Mouse (Mus musculus): ENCODE data around the gene Hat1. TPM values are rescaled to one million over a fixed set of nuclear protein-coding genes. Genes with fewer than 3 reads are reported as not detected.

Gene Hat1
- polyA plus RNA-seq, 1 experiment from 2014 or later, result 89.4 TPM

GRCm38 (mm10) chr2:71475311-71475710, 86.6 kb downstream of the Hat1 start:
- Histone ChIP-seq H3K4me2 (replicated peaks) (no peak overlapping the region), H3K27me3 (replicated peaks) (no peaks in the 10 kb centered on the region), H3K4me1 (peaks cover 6% of the 10 kb centered on the region), H3K9ac (no peak overlapping the region), H3K9me3 (no peaks in the 10 kb centered on the region), H3K36me3 (no peaks in the 10 kb centered on the region), H3K4me3 (no peak overlapping the region), H3K27ac (no peak overlapping the region)
- no peak for ATAC-seq (ENCODE audit: low FRiP score, low read depth)
- 80% methylated on average over 10 of the region's 10 CpGs for WGBS

- H3K4me2 ChIP-seq (replicated peaks), result no peak overlapping the region
- no peak overlapping the region for H3K4me3 ChIP-seq
- no peaks in the 10 kb centered on the region for H3K9me3 ChIP-seq
- peaks cover 6% of the 10 kb centered on the region for H3K4me1 ChIP-seq
- 88% methylated on average over 4 of the region's 4 CpGs for WGBS
- H3K9ac ChIP-seq, result no peak overlapping the region
- H3K27ac ChIP-seq, result no peak overlapping the region
- H3K27me3 ChIP-seq (replicated peaks), result no peaks in the 10 kb centered on the region
- no peaks in the 10 kb centered on the region for H3K36me3 ChIP-seq
- no peak for ATAC-seq (ENCODE audit: low FRiP score, low read depth)
These were observed 87.0 kb downstream of the Hat1 start for GRCm38 (mm10) chr2:71475760-71476159.

DNA sequence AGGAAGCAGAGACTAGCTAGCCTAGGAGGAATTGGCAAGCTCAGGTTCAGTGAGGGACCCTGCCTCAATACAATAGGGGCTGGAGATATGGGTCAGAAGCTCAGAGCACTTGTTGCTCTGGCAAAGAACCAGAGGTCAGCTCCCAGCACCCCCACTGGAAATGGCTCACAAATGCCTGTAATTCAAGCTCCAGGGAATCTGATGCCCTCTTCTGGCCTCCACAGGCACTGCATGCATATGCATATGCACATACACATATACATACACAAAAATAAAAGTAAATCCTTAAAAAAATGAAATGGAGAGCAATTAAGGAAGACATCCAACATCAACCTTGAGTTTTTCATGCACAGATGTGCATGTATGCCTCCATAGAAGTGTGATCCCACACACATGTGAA, 89.0 kb downstream of the Hat1 start:
- H3K27ac ChIP-seq, result no peak overlapping the region
- H3K9ac ChIP-seq, result no peak overlapping the region
- ATAC-seq (ENCODE audit: low FRiP score, low read depth), result no peak

DNA sequence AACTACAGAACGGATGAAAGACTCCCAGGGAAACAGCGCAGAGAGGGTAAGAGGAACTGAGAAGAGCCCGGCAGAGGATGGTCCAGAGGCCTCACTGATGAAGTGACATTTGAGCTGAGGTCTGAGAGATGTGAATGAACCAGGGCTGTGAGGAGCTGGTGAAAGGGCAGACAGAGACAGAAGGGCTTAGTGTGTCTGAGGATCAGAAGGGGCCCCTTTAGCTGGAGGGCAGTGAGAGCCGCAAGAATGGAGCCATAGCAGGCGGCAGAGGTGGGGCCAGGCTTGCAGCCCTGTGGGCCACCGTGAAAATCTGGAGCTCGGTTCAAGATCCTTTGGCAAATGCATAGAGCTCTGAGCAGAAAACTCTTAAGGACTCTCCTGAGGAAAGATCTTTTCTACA, 91.2 kb downstream of the Hat1 start:
- H3K4me1 ChIP-seq, result peaks cover 11% of the 10 kb centered on the region
- no peak overlapping the region for H3K9ac ChIP-seq
- H3K27ac ChIP-seq, result no peak overlapping the region
- no peak overlapping the region for H3K4me3 ChIP-seq
- H3K4me2 ChIP-seq (replicated peaks), result peak overlapping the region; percentile 22; the same call in 1 of the 2 replicates
- H3K36me3 ChIP-seq, result no peaks in the 10 kb centered on the region
- H3K9me3 ChIP-seq, result no peaks in the 10 kb centered on the region
- WGBS, result 10% methylated on average over 7 of the region's 7 CpGs
- ATAC-seq (ENCODE audit: low FRiP score, low read depth), result no peak
- no peaks in the 10 kb centered on the region for H3K27me3 ChIP-seq (replicated peaks)

More for the DNA sequence above, 89.0 kb downstream of the Hat1 start:
- Histone ChIP-seq H3K4me2 (replicated peaks) (no peak overlapping the region), H3K4me3 (no peak overlapping the region), H3K4me1 (peaks cover 6% of the 10 kb centered on the region), H3K9me3 (no peaks in the 10 kb centered on the region), H3K36me3 (no peaks in the 10 kb centered on the region), H3K27me3 (replicated peaks) (no peaks in the 10 kb centered on the region)

DNA sequence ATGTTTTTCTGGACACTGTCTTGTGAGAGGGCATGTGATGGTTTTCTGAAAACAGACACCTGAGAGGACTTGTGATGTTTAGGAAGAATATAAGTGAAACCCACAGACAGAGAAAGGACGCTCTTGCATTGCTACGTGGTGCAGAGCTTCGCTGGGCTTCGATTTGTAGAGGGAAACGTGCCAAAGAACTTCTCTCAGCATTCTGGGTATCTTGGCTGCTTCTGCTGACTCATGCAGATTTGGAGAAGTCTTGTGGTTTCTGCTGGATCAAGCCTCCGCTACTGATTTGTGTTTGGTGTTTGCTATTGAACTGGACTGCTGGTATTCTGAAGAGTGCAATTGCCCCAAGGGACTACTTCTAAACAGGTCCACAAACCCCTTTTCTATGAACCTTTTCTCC, 93.1 kb downstream of the Hat1 start:
- Histone ChIP-seq H3K27ac (no peak overlapping the region), H3K4me1 (peaks cover 11% of the 10 kb centered on the region), H3K36me3 (no peaks in the 10 kb centered on the region), H3K4me2 (replicated peaks) (no peak overlapping the region), H3K4me3 (no peak overlapping the region), H3K9me3 (no peaks in the 10 kb centered on the region), H3K9ac (no peak overlapping the region), H3K27me3 (replicated peaks) (no peaks in the 10 kb centered on the region)
- WGBS, result 86% methylated on average over 6 of the region's 6 CpGs
- no peak for ATAC-seq (ENCODE audit: low FRiP score, low read depth)

DNA sequence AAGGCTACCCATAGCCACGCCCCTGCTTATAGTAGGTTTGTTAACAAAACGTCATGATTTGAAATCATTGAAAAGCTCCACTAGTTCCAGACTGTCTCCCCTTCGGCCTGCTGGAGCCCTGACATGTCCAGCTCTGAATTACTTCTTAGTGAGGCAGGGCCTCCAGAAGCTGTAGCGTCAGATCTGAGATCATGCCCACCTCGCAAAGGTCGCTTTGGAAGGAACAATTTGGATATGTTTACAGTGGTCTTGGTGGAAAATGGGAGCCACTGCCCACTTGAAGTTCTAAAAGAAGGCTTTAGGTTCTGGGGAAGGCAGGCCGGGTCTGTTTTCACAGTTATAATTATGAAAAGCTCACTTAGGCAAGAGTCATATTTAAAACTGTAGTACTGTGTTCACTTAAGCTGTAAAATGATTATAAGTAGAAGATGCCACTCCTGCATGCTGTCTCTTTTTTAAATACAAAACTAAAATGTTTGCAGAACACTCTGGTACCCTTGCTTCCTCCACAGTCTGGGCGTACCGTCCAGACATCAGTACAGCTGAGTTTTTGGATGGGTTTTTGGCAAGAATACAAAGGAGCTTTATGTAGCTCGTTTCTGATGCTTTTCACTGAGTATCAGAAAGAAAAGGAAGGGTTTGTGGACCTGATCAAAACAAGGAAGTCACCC, 94.4 kb downstream of the Hat1 start:
- no peak for ATAC-seq (ENCODE audit: low FRiP score, low read depth)
- 68% methylated on average over 10 of the region's 10 CpGs for WGBS
- Histone ChIP-seq H3K36me3 (no peaks in the 10 kb centered on the region), H3K27me3 (replicated peaks) (no peaks in the 10 kb centered on the region), H3K9ac (no peak overlapping the region), H3K4me2 (replicated peaks) (no peak overlapping the region), H3K27ac (no peak overlapping the region), H3K9me3 (no peaks in the 10 kb centered on the region), H3K4me1 (peaks cover 11% of the 10 kb centered on the region), H3K4me3 (no peak overlapping the region)

- Histone ChIP-seq H3K9ac (no peak overlapping the region), H3K27me3 (replicated peaks) (no peaks in the 10 kb centered on the region), H3K4me3 (no peak overlapping the region), H3K9me3 (no peaks in the 10 kb centered on the region), H3K4me1 (peaks cover 11% of the 10 kb centered on the region), H3K4me2 (replicated peaks) (no peak overlapping the region), H3K36me3 (no peaks in the 10 kb centered on the region), H3K27ac (no peak overlapping the region)
- ATAC-seq (ENCODE audit: low FRiP score, low read depth), result no peak
- WGBS, result 23% methylated on average over 5 of the region's 5 CpGs
These were observed 94.9 kb downstream of the Hat1 start for GRCm38 (mm10) chr2:71483717-71484066.

Other genes starting within 250 kb of the Hat1 start
- gene Dync1i2, start 177.3 kb upstream of the Hat1 start, polyA plus RNA-seq (2016; fragmentation: Nextera tagmentation; extraction: Ambion mirVana), result 163 and 180 TPM in 2 replicates
- 45.3 and 46.4 TPM in 2 replicates for gene Slc25a12, start 21.2 kb upstream of the Hat1 start, polyA plus RNA-seq (2016; fragmentation: Nextera tagmentation; extraction: Ambion mirVana)
- gene Metap1d, start 64.3 kb downstream of the Hat1 start, polyA plus RNA-seq (2016; fragmentation: Nextera tagmentation; extraction: Ambion mirVana), result 30.5 and 34.3 TPM in 2 replicates
- 1.2 and 1.6 TPM in 2 replicates for gene Dlx1, start 139.2 kb downstream of the Hat1 start, polyA plus RNA-seq (2016; fragmentation: Nextera tagmentation; extraction: Ambion mirVana)
- 1.4 and 1.6 TPM in 2 replicates for gene Dlx2, start 157.8 kb downstream of the Hat1 start, polyA plus RNA-seq (2016; fragmentation: Nextera tagmentation; extraction: Ambion mirVana)